Mouse (Mus musculus) E14TG2a.4 (cell line): ENCODE results near the gene Fam214a.

ENCODE experiments used
- CTCF ChIP-seq: conservative IDR thresholded peaks from 2 replicates; pipeline ENCODE4 v1.5.1; 2014; ENCODE audit warnings: low read length
- NANOG ChIP-seq: IDR thresholded peaks from 2 replicates; pipeline ENCODE4 v1.6.1; 2014; ENCODE audit warnings: borderline replicate concordance, low read length, mixed read lengths
- POU5F1 ChIP-seq: IDR thresholded peaks from 2 replicates; pipeline ENCODE4 v1.6.1; 2014; ENCODE audit warnings: low read length, borderline replicate concordance

DNA sequence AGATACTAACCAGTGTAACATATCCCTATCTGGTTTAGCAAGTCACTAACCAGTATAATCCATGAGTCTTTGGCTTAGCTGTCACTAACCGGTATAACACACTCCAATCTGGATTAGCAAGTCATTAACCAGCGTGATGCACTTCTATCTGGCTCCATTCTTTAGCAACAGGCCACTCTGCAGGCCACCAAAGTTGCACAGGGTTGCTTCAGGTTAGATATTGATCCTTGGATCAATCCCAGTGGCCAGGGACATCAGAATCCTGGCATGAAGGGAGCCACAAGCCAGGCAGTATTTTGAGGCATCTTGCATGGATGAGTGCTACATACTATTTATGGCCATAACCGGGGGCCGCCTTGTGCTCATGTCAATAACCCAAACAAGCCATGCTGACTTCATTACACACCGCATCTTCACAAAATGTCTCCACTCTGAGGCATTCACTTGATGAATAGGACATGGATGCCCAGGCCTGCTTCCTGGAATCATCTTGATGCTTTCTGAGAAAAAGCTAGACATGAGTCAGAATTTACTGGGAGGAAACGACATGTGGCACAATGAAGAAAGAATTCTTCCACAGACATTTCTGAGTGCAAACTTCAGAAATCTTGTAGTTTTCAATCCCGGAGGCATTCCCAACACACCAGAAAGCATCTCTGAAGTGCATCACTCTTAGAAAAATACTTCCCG is 5.8 kb upstream of the Fam214a start:
- TF ChIP-seq CTCF (no peak), POU5F1 (no peak), NANOG (no peak)
